Mouse (Mus musculus) cerebellum, adult 18-20 months (tissue): Measurements from ENCODE around the gene Cd300e.

Source experiments
- DNase-seq, 2 experiments: peaks; one replicate each; pipeline ENCODE4 v3.0.0; 2021

Gene Cd300e

DNA sequence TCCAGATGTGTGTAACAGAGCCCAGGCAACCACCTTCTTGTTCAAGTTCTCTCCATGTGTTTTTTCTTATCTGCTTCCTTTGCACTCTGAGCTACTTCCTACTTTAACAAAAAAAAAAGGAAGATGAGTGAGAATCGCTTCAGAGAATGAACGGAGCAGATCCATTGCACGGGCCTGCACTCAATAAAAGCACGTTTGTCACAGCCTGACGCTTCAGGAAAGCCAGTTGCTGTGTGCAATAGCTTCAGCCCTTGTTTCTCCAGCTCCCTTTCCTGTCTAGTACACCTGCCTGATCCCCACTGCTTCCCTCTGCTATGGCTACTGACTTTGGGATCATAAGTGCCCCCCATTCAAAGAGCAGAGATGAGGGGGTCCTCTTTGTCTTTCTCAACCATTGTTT is at the start of gene Cd300e:
Cd300e (minus strand) TSS at position 101 of the 400 bp plus-strand sequence.
- DNase-seq, result no peak

DNA sequence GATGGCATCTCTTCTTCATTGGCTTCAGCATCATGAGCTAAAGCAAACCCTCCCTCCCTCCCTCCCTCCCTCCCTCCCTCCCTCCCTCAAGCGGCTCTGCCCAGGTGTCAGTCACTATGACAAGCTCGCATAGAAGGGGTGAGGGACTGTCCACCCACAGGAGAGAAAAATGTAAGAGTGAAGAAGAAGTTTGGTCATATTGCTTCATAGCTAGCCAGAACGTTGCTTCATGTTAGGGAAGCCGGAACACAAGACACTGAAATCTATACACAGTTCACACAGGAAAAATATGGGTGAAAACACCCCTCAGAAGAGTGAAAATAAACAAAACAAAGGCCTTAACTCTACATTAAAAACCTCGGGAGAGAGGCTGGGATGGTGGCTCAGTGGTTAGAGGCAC is 48.3 kb upstream of the Cd300e start:
- no peak for DNase-seq

DNA sequence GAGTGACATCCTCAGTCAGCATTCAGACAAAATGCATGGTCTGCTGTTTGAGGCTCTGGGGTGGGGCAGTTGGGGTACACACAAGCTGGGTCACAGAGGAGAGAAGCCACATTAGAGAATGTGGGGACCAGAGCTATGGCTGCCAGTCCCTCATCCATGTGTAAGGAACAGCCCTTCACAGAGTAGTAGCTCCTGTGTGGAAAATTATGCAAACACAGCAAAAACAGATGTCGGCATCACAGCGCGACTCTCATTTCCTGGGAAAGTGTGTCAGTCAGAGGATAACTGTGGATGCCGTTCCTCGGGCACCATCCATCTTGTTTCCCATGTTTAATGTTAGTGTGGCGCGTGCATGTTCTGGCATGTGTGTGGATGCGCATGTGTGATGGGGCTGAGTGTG is 46.2 kb upstream of the Cd300e start:
- DNase-seq, result no peak

DNA sequence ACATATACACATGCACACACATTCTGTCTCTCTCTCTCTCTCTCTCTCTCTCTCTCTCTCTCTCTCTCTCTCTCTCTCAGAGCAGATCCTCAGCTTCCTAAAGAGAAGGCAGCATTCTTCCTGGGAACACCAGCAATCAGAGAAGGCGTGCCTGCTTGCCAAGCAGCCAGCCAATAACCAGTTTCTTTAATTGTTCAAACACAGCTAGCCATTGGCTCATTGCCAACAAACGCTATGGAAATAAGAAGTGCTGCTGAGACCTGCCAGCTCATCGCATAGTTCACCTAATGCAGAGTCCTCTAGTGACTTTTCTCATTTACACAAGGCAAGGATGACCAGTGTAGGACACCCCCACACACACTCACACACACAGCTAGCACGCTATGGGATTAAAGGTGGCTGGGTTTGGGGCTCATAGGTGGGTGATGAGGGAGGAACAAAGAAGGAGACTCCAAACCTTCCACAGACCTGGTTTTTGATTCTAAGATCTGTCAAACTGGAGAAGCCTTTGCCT is 45.5 kb upstream of the Cd300e start:
- no peak for DNase-seq

DNA sequence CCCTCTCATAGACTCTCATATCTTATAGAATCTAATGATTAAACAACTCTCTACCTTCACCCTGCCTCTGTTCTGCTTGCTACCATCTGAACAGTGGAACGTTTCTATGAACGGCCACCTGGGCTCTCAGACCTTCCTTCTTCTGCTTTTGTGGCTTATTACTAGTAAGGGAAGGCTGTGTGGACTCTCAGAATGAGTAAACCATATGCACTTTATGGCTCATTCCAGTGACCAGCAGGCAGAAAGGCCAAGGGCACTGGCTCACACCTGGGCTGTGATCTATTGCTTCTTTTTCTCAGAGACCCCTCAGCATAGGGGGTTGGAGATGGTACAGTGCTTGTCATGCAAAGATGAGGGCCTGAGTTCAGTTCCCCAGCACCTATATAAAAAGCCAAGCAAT is 44.7 kb upstream of the Cd300e start:
- DNase-seq, result no peak

DNA sequence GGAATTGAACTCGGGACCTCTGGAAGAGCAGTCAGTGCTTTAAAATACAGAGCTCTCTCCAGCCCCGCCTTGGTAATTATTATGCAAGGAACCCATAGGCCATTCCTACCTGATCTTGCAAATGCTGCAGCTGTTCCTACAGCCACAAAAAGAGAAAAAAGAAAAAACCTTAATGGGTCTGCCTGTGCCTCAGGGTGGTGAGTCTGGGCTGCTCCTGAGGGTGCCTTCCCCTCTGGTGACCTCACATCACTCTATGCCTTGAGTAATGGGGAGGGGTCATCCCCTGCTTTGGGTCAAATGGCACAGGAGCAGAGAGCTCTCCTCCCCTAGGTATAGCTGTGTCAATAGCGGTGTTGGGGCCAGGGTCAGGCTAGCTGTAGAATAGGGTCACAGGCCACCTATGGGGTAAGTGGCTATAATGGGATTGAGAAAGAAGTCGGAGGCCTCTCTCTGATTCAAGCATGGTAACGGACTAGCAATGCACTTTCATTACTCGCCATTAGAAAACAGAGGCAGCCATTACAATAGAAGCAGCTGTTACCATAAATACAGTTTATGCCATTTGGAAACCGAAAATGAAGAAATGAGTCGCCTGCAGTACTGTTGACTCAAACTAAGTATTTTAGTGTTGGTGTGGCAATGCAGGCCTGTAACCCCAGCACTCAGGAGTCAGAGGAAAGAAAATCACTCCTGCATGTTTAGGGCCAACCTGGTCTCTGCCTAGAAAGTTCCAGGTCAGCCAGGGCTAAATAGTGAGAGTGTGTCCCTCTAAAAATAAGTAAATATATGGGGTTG is 43.0 kb upstream of the Cd300e start:
- no peak for DNase-seq

DNA sequence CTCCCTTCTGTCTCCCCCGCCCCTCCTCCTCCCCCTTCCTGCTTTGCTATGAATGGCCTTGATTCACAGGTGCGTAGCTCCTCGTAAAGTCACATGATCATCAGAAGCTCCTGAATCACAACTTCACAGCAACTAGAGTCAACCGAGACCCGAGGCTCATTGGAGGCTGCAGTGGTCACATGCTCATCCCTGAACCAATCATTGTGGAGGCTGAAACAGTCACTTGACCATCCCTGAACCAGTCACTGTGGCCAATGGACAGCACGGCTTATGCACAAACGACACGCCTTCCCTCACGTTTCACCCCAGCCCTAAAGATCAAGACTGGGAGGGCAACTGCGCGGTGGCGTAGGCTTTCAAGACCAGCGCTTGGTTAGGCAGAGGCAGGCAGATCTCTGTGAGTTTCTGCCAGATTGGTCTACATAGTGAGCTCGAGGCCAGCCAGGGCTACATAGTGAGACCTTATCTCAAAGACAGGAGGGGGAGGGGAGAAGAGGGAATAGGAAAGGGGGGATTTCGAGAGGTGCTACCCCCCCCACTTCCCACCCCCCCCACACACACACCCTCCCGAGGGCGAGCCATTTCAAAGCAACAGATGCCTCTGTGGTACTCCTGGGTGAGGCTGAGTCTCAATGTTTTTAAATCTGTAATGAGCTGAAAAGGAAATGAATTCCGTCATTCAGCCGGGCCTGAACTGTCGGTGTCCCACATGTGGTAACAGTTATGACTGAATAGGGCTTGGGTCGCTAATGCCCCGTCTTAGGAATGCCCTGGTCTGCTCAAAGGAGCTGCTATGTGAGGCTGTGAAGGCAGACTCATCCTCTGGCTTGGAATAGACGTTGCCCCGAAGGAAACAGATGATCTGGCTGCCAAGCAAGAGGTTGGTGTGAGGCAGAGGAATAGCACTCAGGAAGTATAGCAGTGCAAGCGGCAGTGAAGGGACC is 41.8 kb upstream of the Cd300e start:
- DNase-seq, result no peak

DNA sequence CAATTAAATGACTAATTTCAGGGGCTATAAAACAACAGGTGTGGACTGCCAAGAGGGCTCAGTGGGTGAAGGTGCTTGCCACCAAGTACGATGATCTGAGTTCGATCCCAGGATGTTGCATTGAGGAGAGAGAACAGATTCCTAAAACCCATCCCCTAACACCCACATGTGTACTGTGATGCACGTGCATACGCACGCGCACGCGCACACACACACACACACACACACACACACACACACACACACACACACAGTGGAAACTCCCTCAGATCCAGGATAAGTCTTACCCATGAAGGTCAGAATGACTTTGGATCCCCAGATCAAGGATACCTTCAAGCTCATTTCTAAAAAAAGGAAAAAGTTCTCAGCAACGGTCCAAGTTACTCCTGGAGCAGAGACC is 40.1 kb upstream of the Cd300e start:
- no peak for DNase-seq

DNA sequence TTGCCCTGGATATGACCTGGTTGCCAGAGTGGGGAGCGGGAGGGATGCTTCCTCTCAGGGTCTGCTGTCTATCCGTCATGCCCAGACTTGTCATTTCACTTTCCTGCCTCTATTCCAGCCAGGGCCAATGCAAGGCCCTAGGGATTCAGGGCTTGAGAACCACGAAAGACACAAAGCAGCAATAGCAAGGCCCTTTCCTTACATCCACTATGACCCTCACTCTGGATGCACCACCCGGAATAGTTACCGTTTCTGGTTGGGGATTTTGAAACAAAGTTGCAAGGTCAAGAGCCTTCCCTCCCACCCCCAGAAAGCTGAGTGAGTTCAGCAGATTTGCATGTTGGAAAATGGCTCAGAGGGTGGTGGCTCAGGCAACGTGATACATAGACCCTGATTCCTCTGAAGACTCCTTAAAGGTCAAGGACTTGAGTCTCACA is 39.7 kb upstream of the Cd300e start:
- DNase-seq, result no peak

DNA sequence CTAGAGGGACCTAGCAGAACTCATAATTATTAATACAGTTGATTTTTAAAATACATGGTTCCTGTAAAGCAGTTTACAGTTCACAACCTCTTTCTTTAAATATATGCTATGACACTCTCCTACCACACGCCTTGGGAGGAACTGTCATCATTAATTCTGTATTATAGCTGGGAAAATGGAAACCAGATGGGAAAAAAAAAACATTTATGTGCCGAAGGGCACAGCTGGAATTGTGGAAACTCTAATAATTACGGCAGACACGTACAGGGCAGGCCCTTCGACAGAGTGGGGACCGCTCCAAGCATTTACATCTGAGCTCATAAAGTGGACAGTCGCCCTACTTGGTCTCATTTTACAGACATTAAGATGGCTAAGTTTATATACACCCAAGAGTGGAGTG is 38.8 kb upstream of the Cd300e start:
- DNase-seq, result no peak

DNA sequence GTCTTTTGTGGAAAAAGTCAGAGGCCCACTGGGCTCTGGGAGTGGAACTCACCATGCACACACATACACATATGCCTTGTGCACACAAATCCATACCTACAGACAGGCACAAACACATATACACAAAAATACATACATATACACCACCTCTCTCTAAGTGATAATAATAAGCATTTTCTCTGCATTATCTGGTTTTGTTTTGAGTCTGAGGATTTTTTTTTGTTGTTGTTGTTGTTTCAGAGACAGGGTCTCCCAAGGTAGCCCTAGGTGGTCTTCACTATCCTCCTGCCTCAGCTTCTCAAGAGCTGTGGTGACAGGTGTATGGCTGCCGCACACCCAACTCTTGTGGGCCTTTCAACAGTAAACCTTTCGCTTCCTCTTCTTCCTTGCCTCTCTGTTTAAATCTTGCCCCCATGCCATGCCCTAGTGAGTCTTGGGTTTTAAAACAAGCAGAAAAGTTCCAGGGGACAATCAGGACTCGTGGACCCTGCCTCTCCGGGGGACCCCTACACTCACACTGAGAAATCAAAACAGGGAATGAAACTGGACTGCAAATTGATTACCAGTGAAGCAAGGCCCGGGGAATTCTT is 38.1 kb upstream of the Cd300e start:
- DNase-seq, result no peak

DNA sequence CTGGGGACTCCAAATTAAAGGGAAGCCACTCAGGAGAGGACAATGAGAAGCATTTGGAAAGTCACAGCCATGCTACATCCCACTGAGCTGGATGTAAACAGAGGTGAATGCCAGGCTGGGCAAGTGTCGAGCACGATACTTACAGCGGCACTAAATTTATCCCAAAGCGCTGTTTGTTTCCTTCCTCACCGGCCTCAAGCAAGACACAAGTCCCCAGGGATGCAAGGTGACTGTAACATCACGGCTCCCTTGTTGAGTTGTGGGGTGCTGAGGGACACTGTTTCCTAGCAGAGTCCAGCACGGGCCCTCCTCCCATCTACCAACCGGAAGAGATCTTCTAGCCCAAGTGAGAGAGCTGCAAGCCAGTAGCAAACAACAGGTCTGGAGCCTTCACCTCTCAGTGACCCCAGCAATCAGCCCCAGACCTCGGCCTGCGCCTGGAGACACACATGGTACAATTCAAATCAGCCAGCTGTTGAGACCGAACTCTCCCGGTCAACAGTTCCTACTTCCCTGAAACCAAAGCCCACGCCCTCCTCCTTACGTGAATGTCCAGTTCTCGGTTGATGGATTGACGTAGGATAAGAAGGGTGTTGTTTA is 37.4 kb upstream of the Cd300e start:
- no peak for DNase-seq

DNA sequence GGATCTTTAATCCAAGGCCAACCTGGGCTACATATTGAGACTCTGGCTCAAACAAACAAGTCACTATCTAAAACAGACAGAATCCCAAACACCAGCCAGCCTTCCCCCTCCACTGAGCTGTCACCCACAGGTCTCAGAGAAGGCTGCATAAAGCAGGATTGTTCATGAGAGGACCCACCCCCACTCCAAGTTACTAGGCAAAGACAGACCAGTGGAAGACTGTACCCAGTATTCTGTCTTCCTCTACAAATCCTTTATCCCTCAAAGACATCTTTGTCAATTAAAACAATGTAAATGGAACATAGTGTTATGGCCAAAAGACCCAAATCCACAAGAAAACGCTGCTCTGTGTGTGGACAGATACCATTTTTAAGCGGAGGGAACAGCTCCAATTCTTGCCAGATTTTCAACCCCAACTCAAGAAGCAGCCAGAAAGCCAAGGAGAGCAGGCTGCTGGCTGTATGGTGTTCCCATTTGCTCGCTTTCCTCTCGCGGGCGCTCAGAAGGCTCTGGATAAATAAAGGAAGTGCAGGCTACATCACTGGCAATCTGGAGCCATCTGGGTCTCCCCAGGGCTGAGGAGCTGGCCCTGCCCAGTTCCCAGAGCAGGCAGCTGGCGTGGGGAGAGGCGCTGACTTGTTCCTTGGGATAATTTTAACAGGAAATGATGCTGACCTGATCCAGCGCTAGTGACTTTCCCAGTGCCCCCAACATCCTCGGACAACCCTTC is 36.4 kb upstream of the Cd300e start:
- peak; percentile 71 to 75 for DNase-seq

DNA sequence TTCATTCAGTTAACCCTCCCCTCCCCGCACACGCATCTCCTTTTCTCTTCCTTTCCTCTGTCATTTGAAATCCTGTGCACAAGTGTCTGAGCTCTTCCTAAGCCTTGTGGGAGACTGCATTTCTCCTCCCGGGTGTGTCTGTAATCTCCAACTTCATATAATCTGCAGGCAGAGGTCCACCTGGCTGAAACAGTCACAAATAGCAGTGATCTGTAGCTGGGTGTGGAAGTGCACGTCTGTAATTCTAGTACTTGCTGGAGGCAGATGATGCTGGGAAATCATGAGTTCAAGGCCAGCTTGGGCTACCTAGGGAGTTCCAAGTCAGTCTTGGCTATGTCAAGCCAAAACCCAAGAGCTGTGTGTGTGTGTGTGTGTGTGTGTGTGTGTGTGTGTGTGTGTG is 30.2 kb upstream of the Cd300e start:
- DNase-seq, result peak in 1 of 2 experiments; percentile 30

DNA sequence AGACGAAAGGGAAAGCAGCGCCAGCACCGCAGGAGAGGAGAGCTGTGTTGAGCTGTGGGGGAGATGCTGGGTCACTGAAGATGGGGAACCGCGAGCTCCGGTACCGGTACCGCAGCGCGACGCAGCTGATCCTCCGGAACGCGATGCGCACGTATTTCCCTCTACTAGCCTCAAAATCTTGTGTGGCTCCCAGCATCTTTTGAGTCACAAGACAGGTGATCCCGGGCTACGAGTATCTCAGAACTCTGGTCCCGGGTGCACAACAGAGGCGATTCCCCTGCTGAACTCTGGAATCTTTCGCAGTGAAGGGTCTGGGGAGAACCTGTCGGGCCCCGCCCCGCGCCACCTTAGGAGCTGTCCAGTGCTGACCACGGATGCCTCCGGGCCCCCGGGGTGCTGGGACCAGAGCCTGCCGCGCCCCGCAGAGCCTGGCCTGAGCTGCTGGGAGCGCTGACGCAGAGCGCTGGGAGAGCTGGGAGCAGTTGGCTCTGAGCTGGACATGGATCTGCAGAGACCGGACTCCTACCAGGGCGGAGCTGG is 29.5 kb upstream of the Cd300e start, which contains the start of gene Rab37:
Rab37 (plus strand) TSS at position 70 of the 540 bp plus-strand sequence.
- peak; percentile 80 to 82 for DNase-seq

DNA sequence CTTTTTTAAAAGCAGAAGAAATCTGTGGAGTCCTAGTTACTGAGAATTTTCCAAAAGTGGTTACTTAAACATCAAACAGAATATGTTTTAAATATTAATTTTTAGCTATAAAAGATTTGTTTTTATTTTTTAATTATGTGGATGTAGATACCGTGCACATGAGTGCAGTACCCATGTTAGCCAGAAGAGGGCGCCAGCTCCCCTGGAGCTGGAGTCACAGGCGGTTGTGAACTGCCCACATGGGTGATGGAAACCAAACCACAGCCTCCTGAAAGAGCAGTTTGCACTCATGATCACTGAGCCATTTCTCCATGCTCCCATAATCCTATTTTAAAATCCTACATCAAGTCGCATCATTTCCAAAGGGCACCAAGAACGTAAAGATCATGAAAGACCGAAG is 27.9 kb upstream of the Cd300e start:
- DNase-seq, result no peak

DNA sequence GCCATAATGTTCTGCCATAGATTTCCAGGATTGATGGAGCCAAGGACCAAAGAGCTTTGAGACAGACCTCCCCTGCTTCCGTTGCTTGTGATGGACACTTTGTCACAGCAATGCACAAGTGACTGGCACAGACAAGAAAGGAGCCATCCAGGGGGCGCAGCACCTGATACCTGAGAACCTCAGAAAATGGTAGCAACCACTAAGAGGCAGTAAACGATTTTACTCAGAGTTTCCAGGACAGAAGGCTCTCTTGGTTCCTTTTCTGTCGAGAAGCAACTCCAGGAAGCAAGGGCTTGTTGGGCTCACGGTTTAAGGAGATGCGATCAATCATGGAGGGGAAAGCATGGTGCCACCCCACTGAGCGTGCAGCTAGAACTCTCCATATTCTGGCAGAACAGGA is 24.2 kb upstream of the Cd300e start:
- DNase-seq, result no peak

DNA sequence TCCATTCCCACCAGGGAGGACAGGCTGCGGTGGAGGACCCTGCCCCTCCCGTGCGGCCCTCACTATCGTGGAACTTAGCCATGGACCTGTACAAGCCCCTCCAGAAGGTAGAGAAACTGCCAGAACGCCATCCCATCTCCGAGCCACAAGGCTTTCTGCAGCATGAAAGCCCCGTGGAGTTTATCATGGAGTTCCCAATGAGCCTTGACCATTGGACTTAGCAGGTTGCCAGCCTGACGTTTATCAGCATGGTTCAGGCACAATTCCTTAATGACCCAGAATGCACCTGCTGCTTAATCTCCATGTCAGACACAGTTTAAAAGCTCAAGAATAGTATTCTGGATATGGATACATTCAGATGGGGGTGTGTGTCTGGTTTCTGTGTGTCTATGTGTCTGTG is 23.1 kb upstream of the Cd300e start:
- DNase-seq, result no peak

DNA sequence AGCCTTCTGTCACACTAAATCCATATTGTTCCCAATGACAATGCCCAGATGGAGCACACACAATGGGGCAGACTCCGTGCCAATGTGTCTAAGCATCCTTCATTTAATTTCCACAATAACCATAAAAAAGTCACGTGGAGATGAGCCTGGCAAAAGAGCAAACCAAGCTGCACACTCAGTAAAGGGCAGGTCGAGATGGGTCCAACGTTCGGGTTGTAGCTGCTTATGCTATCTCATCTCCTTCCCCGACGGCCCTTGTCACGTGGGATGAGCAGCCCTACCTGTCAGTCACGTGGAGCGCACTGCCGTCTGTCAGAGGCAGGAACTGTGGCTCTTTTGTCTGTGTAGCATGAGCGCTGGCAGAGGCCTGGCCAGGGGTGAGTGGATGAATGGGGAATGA is 22.6 kb upstream of the Cd300e start:
- peak; percentile 31 to 45 for DNase-seq

DNA sequence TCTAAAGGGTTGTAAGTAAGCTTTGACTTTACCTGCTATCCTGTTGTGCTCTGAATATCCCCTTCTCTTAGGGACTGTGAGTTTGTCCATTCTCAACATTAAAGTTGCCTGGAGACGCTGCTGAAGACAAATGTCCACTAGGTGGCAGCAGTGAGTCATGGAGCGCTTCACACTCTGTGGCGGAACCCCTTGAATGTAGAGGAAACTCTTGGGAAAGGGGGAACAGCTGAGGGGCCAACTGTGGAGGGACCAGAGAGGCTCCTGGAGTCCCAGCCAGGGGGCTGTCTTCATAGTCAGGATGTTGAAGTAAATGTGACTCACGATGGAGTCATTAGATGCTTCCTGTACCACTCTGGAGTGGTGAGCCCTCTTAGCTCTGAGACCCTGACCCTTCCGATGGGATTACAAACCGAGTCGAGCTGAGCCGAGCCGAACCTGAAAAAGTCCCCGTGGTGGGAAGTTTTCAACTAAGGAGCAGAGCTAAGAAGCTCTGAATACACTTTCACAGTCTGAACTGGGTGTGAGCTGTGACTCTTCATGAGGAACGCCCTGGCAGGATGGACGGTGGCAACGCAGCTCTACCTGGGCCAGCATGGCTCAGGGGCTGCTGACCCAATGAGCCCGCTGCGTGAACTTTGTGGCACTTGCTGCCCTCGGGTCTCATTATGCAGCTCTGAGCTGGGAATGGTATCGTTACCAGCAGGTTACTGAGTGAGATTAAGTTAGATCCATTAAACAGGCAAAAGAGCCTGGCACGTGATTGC is 21.6 kb upstream of the Cd300e start:
- DNase-seq, result peak; percentile 87 to 90

DNA sequence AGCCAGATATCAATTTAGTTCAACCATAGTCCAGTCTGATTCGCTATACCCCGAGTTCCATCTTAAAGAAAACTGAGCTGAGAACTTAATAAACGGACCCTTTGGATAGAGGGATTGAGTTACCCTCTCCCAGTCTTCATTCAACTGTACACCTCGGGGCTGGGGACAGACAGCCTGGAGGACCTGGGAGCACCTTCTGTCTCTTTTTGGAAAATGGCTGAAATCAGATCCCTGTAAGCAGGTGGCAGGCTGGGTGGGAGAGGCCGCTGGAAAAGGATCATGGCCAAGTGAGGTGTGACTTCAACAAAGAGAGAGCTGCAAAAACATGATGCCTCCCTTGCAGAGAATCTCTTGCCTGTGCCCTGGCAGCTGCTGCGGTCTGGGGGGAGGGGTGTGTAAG is 20.2 kb upstream of the Cd300e start:
- no peak for DNase-seq
